Mouse (Mus musculus) liver, embryonic 15.5 days (tissue): ENCODE measurements around the gene Polr2f. TPM values are rescaled to one million over a fixed set of nuclear protein-coding genes. Genes with fewer than 3 reads are reported as not detected.

Experiments
- ATAC-seq: fragments of 200-750 bp; cut with Nextera tagmentation; 2 replicates; pipeline ENCODE4 v1.8.0; 2017; ENCODE audit warnings: moderate number of reproducible peaks, mild to moderate bottlenecking, moderate library complexity; ENCODE audit not compliant: insufficient read depth
- H3K27ac ChIP-seq: fragments of 300-500 bp; sonication (generic); replicated peaks from 2 replicates; pipeline ENCODE4 v1.5.1; 2015; ENCODE audit warnings: mild to moderate bottlenecking, inconsistent platforms
- H3K27me3 ChIP-seq: fragments of 300-500 bp; sonication (generic); 2 replicates; pipeline ENCODE4 v1.6.1; 2015; ENCODE audit warnings: mild to moderate bottlenecking, inconsistent platforms
- H3K36me3 ChIP-seq: fragments of 300-500 bp; sonication (generic); replicated peaks from 2 replicates; pipeline ENCODE4 v1.6.1; 2015; ENCODE audit warnings: moderate library complexity, mild to moderate bottlenecking, inconsistent platforms
- H3K4me1 ChIP-seq: fragments of 300-500 bp; sonication (generic); replicated peaks from 2 replicates; pipeline ENCODE4 v1.6.1; 2015; ENCODE audit warnings: inconsistent platforms
- H3K4me2 ChIP-seq: fragments of 300-500 bp; sonication (generic); 2 replicates; pipeline ENCODE4 v1.6.1; 2015; ENCODE audit warnings: moderate library complexity, mild to moderate bottlenecking, inconsistent platforms
- H3K4me3 ChIP-seq: fragments of 300-500 bp; sonication (generic); replicated peaks from 2 replicates; pipeline ENCODE4 v1.5.1; 2015; ENCODE audit warnings: mild to moderate bottlenecking, inconsistent platforms
- H3K9ac ChIP-seq: fragments of 300-500 bp; sonication (generic); 2 replicates; pipeline ENCODE4 v1.6.1; 2015; ENCODE audit warnings: moderate library complexity, mild to moderate bottlenecking, inconsistent platforms
- H3K9me3 ChIP-seq: fragments of 300-500 bp; sonication (generic); replicated peaks from 2 replicates; pipeline ENCODE4 v1.6.1; 2016; ENCODE audit warnings: inconsistent platforms
- WGBS: fragments of 180-500 bp; shearing (Covaris S2); methylation state at CpG from one replicate; pipeline ENCODE4 v1.1.7; 2015; ENCODE audit warnings: mixed read lengths; ENCODE audit not compliant: insufficient replicate concordance; 5-methylcytosine and 5-hydroxymethylcytosine counted together
- polyA plus RNA-seq: library from polyadenylated mRNA; unstranded; fragments of >200 nt; fragmentation: Nextera tagmentation; extraction: Ambion mirVana; gene quantifications from 2 replicates; pipeline ENCODE4 v1.2.1, GENCODE M21; 2015

Gene Polr2f
- polyA plus RNA-seq, 1 experiment from 2014 or later = 125 TPM

- H3K4me2 ChIP-seq = no peak overlapping the region
- H3K4me3 ChIP-seq = no peak overlapping the region
- no peaks in the 10 kb centered on the region for H3K36me3 ChIP-seq
- 0 out of 2 replicates have a peak, but pooled peaks cover 1% of the 10 kb centered on the region for H3K27me3 ChIP-seq
- H3K27ac ChIP-seq = no peak overlapping the region
- 52% methylated on average over 27 of the region's 27 CpGs for WGBS
- H3K9me3 ChIP-seq = no peaks in the 10 kb centered on the region
- H3K9ac ChIP-seq = no peak overlapping the region
- ATAC-seq = no peak
- peaks cover 7% of the 10 kb centered on the region for H3K4me1 ChIP-seq
Measured at GRCm38 (mm10) chr15:79192885-79193845, 52.4 kb downstream of the Polr2f start.

- Histone ChIP-seq H3K36me3 (no peaks in the 10 kb centered on the region), H3K27me3 (0 out of 2 replicates have a peak, but pooled peaks cover 4% of the 10 kb centered on the region), H3K9me3 (no peaks in the 10 kb centered on the region), H3K27ac (no peak overlapping the region), H3K4me1 (peaks cover 7% of the 10 kb centered on the region), H3K4me3 (no peak overlapping the region), H3K9ac (no peak overlapping the region), H3K4me2 (no peak overlapping the region)
- no peak for ATAC-seq
- WGBS = 34% methylated on average over 9 of the region's 9 CpGs
Measured at GRCm38 (mm10) chr15:79194048-79194447, 53.2 kb downstream of the Polr2f start.

GRCm38 (mm10) chr15:79194946-79195345, 54.1 kb downstream of the Polr2f start:
- 0 out of 2 replicates have a peak, but pooled peaks cover 4% of the 10 kb centered on the region for H3K27me3 ChIP-seq
- no peak overlapping the region for H3K9ac ChIP-seq
- peak; percentile 57 for ATAC-seq
- no peaks in the 10 kb centered on the region for H3K36me3 ChIP-seq
- H3K4me2 ChIP-seq = no peak overlapping the region
- no peak overlapping the region for H3K27ac ChIP-seq
- 50% methylated on average over 2 of the region's 2 CpGs for WGBS
- H3K4me3 ChIP-seq = no peak overlapping the region
- peaks cover 7% of the 10 kb centered on the region for H3K4me1 ChIP-seq
- H3K9me3 ChIP-seq = no peaks in the 10 kb centered on the region

- ATAC-seq = 0 out of 2 replicates have a peak, but pooled peaks have one; percentile 46
- no peak overlapping the region for H3K4me3 ChIP-seq
- no peak overlapping the region for H3K27ac ChIP-seq
- 64% methylated on average over 8 of the region's 8 CpGs for WGBS
- 0 out of 2 replicates have a peak, but pooled peaks cover 4% of the 10 kb centered on the region for H3K27me3 ChIP-seq
- no peak overlapping the region for H3K9ac ChIP-seq
- no peaks in the 10 kb centered on the region for H3K36me3 ChIP-seq
- no peak overlapping the region for H3K4me2 ChIP-seq
- no peaks in the 10 kb centered on the region for H3K9me3 ChIP-seq
- H3K4me1 ChIP-seq = peaks cover 7% of the 10 kb centered on the region
Measured at GRCm38 (mm10) chr15:79195492-79195891, 54.7 kb downstream of the Polr2f start.

- no peaks in the 10 kb centered on the region for H3K36me3 ChIP-seq
- WGBS = 74% methylated on average over 12 of the region's 12 CpGs
- peaks cover 14% of the 10 kb centered on the region for H3K27me3 ChIP-seq
- ATAC-seq = no peak
- H3K4me2 ChIP-seq = no peak overlapping the region
- no peak overlapping the region for H3K9ac ChIP-seq
- H3K27ac ChIP-seq = no peak overlapping the region
- H3K4me3 ChIP-seq = no peak overlapping the region
- peaks cover 10% of the 10 kb centered on the region for H3K4me1 ChIP-seq
- no peaks in the 10 kb centered on the region for H3K9me3 ChIP-seq
Measured at GRCm38 (mm10) chr15:79199390-79199976, 58.7 kb downstream of the Polr2f start.

Other genes starting within 250 kb of the Polr2f start
- gene Gm49510, start 241.3 kb upstream of the Polr2f start, polyA plus RNA-seq = 0.08 and 0.26 TPM in 2 replicates
- gene Sh3bp1, start 241.2 kb upstream of the Polr2f start, polyA plus RNA-seq = 14.4 and 15.3 TPM in 2 replicates
- 5.4 and 5.6 TPM in 2 replicates for gene Pdxp, start 227.1 kb upstream of the Polr2f start, polyA plus RNA-seq
- 315 and 397 TPM in 2 replicates for gene Lgals1, start 214.3 kb upstream of the Polr2f start, polyA plus RNA-seq
- gene Nol12, start 206.1 kb upstream of the Polr2f start, polyA plus RNA-seq = 24.5 and 26.2 TPM in 2 replicates
- gene Triobp, start 193.3 kb upstream of the Polr2f start, polyA plus RNA-seq = 20.2 and 21.2 TPM in 2 replicates
- gene H1f0, start 112.6 kb upstream of the Polr2f start, polyA plus RNA-seq = 118 and 121 TPM in 2 replicates
- 0.17 TPM in 1 of 2 replicates, not detected in the other for gene Galr3, start 99.1 kb upstream of the Polr2f start, polyA plus RNA-seq
- gene Ankrd54, start 78.1 kb upstream of the Polr2f start, polyA plus RNA-seq = 47.9 and 55.1 TPM in 2 replicates
- gene Eif3l, start 65.8 kb upstream of the Polr2f start, polyA plus RNA-seq = 116 and 117 TPM in 2 replicates
- gene Micall1, start 32.1 kb upstream of the Polr2f start, polyA plus RNA-seq = 0.86 and 1.3 TPM in 2 replicates
- 0.47 and 0.69 TPM in 2 replicates for gene 1700088E04Rik, start 244 bp downstream of the Polr2f start, polyA plus RNA-seq
- gene Sox10, start 24.2 kb downstream of the Polr2f start, polyA plus RNA-seq = 0.09 and 0.12 TPM in 2 replicates
- gene Pick1, start 88.2 kb downstream of the Polr2f start, polyA plus RNA-seq = 12.2 and 13.1 TPM in 2 replicates
- not detected in 2 replicates for gene Gm49486, start 88.4 kb downstream of the Polr2f start, polyA plus RNA-seq
- gene Slc16a8, start 113.8 kb downstream of the Polr2f start, polyA plus RNA-seq = not detected in 2 replicates
- 2.4 and 2.7 TPM in 2 replicates for gene Baiap2l2, start 144.5 kb downstream of the Polr2f start, polyA plus RNA-seq
- gene Pla2g6, start 187.4 kb downstream of the Polr2f start, polyA plus RNA-seq = 14.8 and 15.6 TPM in 2 replicates
- gene Maff, start 205.6 kb downstream of the Polr2f start, polyA plus RNA-seq = 2.1 and 2.6 TPM in 2 replicates